Mouse (Mus musculus) kidney, postnatal 36 days (tissue): Measurements from ENCODE around the gene Il34.
"Not testable (repeated sequence)": the region's sequence is repeated elsewhere in the genome, so short reads cannot be mapped to it uniquely, and the experiment has no call there.

ENCODE experiments used
- DNase-seq, 2 experiments: peaks; one replicate each; pipeline ENCODE4 v3.0.0; 2021 to 2022; ENCODE audit warnings: mixed read lengths in 2 of 2

Il34 gene

GRCm38 (mm10) chr8:110809831-110810230, 4.1 kb upstream of the Il34 start:
- DNase-seq: no peak

- DNase-seq: peak; percentile 50 to 54
These were observed 3.1 kb upstream of the Il34 start for GRCm38 (mm10) chr8:110808495-110809472.

DNA sequence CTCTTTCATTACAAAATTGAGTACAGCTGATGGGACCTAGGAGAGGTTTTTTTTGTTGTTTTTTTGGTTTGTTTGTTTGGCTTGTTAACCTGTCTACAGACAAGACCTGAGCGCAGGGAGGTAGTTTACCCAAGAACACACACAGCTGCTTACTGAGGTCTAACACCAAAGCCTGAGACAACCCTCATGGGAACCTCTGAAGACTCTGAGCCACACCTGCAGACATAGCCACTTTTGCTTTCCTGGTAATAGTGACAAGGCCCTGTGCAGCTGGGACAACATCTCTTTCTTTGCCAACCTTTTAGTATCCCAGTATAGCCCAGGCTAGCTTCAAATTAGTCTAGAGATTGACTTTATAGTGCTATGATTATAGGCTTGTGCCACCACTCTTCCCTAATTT, 422 bp upstream of the Il34 start:
- no peak for DNase-seq

- no peak for DNase-seq
These were observed 754 bp downstream of the Il34 start for GRCm38 (mm10) chr8:110804825-110805514.

- no peak for DNase-seq
These were observed 1.9 kb downstream of the Il34 start for GRCm38 (mm10) chr8:110803856-110804255.

DNA sequence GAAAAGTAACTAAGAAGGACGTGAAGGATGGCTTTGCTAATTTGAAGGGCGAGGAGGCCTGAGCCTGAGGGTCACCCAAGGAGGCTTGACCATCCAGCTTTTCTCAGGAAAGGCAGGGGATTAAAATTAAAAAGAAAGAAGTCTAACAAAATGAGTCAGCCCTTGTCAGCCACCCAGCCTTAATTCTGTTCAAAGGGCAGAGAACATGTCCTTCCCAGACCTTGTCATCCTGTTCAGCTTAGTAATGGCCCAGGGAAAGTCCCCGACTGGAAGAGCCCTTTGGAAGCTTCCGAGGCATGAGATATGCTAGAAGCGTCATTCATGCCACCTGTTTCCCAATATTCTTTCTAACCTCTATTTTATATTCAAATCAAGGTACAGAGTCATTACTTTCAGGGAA, 2.7 kb downstream of the Il34 start:
- DNase-seq: peak; percentile 48 to 49

GRCm38 (mm10) chr8:110797086-110797485, 8.6 kb downstream of the Il34 start:
- no peak for DNase-seq

DNA sequence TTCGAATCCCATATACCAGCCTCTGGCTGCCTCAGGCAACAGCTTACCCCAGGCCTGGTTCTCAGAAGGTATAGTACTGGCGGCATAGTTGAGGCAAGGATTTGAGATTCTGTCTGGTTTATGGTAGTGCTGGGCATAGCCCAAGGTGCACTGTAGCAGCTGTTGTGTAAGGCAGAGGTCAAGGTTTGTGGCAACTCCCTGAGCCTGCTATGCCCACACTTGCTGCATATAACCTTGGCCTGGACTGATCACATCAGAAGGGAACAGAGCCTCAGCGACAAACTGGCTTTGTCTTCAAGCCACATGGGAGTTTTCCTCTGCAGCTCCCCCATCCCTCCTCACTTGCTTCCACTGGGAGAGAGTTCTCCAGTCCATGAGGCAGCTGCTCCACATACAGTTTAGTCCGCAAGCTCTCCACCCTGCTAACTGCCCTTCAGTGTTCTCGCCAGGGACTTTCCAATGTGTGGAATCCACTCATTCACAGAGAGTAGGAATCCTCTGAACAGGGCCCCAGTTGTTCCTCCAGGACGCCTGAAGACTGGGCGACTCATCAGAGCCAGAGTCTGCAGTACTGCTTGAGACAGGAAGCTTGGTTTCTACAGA, 11.3 kb downstream of the Il34 start:
- DNase-seq: no peak

- peak in 1 of 2 experiments; percentile 38 for DNase-seq
These were observed 11.8 kb downstream of the Il34 start for GRCm38 (mm10) chr8:110793936-110794335.

DNA sequence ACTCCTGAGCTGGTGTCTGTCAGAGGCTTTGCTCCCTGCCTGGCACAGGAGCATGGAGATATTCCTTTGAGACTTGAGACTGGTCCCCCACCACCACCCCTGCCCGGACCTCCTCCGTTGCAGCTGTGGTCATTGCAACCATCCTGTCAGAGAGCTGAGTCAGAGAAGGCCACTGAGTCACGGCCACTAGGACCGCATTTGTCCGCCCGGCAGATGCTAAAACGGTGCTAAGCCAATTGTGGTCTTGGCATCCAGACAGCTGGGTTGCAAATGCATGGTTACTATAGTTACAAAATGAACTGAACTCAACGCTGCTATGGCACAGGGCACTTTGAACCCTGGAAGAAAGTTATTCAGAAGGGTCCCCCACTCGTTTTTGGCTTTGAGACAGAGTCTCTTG, 12.2 kb downstream of the Il34 start:
- DNase-seq: no peak

GRCm38 (mm10) chr8:110792574-110793200, 13.0 kb downstream of the Il34 start:
- DNase-seq: peak; percentile 81 to 94

- no peak for DNase-seq
These were observed 14.6 kb downstream of the Il34 start for GRCm38 (mm10) chr8:110791164-110791563.

- DNase-seq: no peak
These were observed 15.5 kb downstream of the Il34 start for GRCm38 (mm10) chr8:110790270-110790669.

DNA sequence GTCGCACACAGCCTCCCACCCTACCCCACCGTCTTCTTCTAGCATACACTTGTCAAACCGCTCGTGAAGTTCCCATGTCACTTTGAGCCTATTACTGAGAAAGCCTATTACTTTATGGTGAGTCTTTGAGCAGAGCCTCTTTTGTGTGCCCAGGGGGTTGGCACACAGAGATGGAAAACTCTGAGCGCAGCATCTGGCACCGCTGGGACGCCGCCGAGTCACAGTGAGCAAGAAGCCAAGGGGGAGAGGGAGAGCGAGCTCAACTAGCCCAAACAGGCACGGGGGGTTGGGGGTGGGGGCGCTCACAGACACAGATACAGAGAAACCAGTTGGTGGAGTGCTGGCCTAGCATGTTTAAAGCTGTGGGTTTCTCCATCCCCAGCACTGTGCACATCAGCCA, 16.2 kb downstream of the Il34 start:
- DNase-seq: no peak

DNA sequence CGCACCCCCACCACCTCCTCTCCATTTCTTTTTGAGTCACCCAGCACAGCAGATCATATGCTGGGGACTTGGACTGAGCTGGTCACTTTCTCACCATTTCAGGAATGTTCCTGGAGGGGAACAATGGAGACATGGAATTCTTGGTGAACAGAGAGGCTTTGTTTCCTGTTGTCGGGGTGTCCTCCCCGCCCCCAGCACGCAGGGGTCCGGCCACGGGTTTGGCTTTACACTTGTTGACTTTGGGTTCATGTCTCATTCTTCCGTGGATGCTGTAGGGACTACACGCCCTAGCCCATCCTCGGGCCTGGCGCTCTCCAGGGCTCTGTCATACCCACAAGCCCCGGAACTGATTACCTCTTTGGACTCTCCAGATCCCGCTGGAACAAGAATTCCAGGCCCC, 16.7 kb downstream of the Il34 start:
- no peak for DNase-seq

DNA sequence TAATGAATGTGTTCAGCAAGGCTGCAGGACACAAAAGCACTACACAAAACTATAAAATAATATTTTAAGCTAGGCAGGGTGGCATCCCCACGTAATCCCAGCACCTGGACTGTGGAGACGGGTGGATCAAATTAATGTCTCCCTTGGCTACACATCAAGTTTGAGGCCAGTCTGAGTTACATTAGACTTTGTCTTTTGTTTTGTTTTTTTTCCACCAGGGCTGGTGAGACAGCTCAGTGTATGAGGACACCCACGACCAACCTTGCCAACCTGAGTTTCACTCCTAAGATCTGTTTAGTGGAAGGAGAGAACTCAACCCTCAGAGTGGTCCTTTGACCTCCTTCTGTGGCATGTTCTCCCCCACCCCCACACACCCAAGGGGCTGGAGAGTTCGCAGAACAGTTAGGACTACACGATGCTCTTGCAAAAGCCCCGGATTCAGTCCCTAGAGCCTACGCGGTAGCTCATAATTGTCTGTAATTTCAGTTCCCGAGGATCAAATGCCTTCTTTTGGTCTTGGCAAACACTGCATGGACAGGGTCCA, 18.2 kb downstream of the Il34 start:
- DNase-seq: peak; percentile 49

DNA sequence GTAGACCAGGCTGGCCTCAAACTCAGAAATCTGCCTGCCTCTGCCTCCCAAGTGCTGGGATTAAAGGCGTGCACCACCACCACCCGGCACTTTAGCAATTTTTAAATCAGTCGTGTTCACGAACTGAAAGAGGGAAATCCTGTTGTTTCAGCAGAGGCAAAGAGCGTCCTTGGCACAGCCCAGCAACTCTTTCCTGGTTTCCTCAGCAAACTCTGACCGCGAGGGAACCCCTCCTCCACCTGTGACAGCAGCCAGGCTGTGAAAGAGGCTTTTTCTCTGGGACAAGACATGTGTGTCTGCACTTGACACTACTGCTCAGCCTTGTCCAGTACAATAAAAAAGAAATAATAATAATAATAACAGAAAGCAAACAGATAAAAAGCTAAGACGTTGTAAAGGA, 18.8 kb downstream of the Il34 start:
- DNase-seq: peak; percentile 64 to 73

GRCm38 (mm10) chr8:110786501-110786900, 19.2 kb downstream of the Il34 start:
- not testable (repeated sequence) for DNase-seq

GRCm38 (mm10) chr8:110785366-110785765, 20.4 kb downstream of the Il34 start:
- no peak for DNase-seq

DNA sequence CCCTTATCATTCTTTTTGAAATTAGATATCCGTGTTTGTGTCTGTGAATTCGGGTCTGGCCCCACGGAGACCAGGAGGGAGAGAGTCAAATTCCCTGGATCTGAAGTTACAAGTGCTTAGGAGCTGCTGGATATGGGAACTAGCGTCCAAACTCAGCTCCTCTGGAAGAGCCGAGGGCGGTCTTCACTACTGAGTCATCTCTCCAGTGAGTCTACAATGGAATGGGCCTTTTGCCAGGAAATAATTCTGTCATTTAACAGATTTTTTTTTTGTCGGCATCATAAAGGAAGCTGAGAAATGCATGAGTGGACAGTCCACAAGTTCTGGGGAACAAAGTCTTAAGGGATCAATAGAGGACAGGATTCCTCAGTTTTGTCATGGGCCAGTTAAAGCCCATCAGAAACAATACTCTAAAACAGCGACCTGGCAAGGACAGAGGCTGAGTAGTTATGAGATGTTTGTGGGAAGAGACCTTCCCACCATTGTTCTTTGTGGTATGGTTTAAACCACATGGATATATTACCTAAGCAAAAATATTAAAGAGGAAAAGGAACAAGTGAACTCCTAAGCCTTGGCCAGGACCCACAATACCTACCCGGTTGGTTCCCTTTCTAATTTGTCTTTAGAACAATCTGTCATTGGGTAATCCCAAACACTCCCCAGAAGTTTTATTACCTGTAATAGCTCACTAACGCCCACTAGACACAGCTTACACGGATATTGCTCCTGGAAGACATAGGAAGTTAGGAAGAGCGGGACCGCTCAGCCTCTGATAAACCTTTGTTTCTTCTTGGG, 25.6 kb downstream of the Il34 start:
- DNase-seq: no peak

- no peak for DNase-seq
These were observed 29.4 kb downstream of the Il34 start for GRCm38 (mm10) chr8:110776335-110776734.

- DNase-seq: no peak
These were observed 30.0 kb downstream of the Il34 start for GRCm38 (mm10) chr8:110775721-110776120.
